Mouse (Mus musculus): Measurements from ENCODE around the gene Ppih. TPM values are rescaled to one million over a fixed set of nuclear protein-coding genes. Genes with fewer than 3 reads are reported as not detected.
"Not testable (repeated sequence)": the region's sequence is repeated elsewhere in the genome, so short reads cannot be mapped to it uniquely, and the experiment has no call there.

Ppih gene
- polyA plus RNA-seq, 1 experiment, result 11.2 TPM

DNA sequence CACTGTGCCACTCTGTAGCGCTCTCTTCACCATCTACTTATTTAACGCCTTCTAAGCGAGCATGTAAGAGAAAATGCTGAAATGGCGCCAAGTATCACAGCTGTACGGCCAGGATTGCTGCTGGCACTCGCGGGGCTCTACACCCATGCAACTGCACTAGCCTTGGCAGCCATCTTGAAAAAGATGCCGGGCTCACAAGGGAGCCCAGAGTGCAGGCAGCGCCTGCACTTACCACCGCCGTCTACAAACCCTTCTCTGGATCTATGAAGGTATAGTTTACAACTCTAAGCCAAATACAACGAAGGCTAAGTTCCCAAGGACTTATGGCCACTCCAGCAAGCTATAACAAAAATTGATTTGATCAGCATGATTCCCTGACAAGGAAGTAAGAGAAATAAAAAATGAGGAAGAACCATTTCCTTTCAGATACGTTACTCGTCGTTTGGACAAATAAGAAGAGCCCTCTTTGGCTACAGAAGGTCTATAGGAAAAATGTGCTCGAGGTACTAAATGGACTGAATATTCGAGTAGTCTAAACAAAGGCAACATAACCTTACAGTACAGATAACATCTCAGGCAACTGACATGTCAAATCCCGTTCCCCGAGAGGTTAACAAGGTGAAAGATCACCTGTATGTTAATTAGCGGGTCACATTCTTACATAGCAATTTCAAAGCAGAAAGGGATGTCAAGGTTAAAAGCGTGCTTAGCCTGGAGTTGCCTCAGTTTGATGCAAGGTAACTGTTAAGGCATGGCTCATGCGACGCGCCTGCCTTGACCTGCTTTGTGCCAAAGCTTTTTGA is 27.4 kb downstream of the Ppih start:
- under 1% methylated on average over 24 of the region's 24 CpGs for WGBS
- Histone ChIP-seq H3K4me3 (ENCODE audit: insufficient read depth, low read depth, low read length) (peak overlapping the region; percentile 89), H3K27me3 (replicated peaks; ENCODE audit: control insufficient read depth, insufficient read depth, low read length) (no peaks in the 10 kb centered on the region), H3K27ac (ENCODE audit: insufficient read depth, low read depth, low read length) (peak overlapping the region; percentile 43), H3K4me1 (ENCODE audit: control insufficient read depth, insufficient read depth, low read length) (peaks cover 12% of the 10 kb centered on the region; the same call in 1 of the 2 replicates), H3K36me3 (ENCODE audit: control insufficient read depth, insufficient read depth, low read length) (peaks cover 2% of the 10 kb centered on the region; the same call in 1 of the 2 replicates)
- TF ChIP-seq POLR2A (IDR thresholded peaks at IDR 0.05; ENCODE audit: low read depth, low read length) (no peak), CTCF (conservative IDR thresholded peaks at IDR 0.05; ENCODE audit: insufficient read depth, insufficient read length, low read depth, low read length) (no peak)
- DNase-seq, result peak; percentile 67

DNA sequence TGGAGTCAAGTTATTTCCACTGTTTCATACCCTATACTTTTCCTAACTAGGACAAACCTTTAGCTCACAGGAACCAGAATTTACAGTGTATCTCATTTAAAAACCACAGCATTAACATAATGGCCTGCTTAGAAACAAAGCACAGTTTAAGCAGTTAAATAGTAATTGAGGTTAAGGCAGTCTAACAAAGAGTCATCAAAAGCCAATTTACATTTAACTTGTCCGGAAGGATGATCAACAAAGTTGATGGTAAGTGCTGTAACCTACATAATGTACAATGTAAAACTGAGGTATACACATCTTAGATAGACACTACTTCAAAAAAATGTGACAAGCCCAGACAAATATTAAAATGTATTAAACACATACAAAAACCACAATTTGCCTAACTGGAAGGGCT is 28.4 kb downstream of the Ppih start:
- DNase-seq, result no peak
- Histone ChIP-seq H3K27ac (ENCODE audit: insufficient read depth, low read depth, low read length) (no peak overlapping the region), H3K36me3 (ENCODE audit: control insufficient read depth, insufficient read depth, low read length) (peaks cover 2% of the 10 kb centered on the region; the same call in 1 of the 2 replicates), H3K4me3 (ENCODE audit: insufficient read depth, low read depth, low read length) (no peak overlapping the region), H3K27me3 (replicated peaks; ENCODE audit: control insufficient read depth, insufficient read depth, low read length) (no peaks in the 10 kb centered on the region), H3K4me1 (ENCODE audit: control insufficient read depth, insufficient read depth, low read length) (peaks cover 18% of the 10 kb centered on the region; the same call in 1 of the 2 replicates)
- no peak for TF ChIP-seq CTCF (conservative IDR thresholded peaks at IDR 0.05; ENCODE audit: insufficient read depth, insufficient read length, low read depth, low read length)
- TF ChIP-seq POLR2A (IDR thresholded peaks at IDR 0.05; ENCODE audit: low read depth, low read length), result no peak
- 37% methylated on average over 1 of the region's 1 CpGs for WGBS

DNA sequence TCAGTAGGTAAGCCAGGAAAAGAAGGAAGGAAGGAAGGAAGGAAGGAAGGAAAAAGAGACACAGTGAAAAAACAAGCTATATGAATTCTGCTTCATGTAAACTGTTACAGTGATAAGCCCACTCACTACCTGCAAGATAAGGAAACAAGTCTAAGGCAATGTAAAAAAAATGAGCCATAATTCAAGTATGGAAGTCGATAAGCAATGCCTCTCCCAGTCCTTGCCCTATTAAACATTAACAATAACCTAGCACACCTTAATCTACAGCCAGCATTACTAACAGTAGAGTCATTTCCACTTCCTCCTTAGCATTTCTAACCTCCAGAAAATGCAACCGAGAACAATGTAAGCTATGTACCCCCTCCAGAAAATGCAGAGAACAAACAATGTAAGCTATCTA is 35.0 kb downstream of the Ppih start:
- H3K4me3 ChIP-seq (ENCODE audit: insufficient read depth, low read depth, low read length), result no peak overlapping the region
- TF ChIP-seq CTCF (conservative IDR thresholded peaks at IDR 0.05; ENCODE audit: insufficient read depth, insufficient read length, low read depth, low read length), result no peak
- no peak for TF ChIP-seq POLR2A (IDR thresholded peaks at IDR 0.05; ENCODE audit: low read depth, low read length)
- peak overlapping the region; percentile 31; the same call in 1 of the 2 replicates for H3K27ac ChIP-seq (ENCODE audit: insufficient read depth, low read depth, low read length)
- no peak for DNase-seq
- WGBS, result 17% methylated on average over 2 of the region's 2 CpGs
- peaks cover 9% of the 10 kb centered on the region for H3K36me3 ChIP-seq (ENCODE audit: control insufficient read depth, insufficient read depth, low read length)
- no peaks in the 10 kb centered on the region for H3K27me3 ChIP-seq (replicated peaks; ENCODE audit: control insufficient read depth, insufficient read depth, low read length)
- H3K4me1 ChIP-seq (ENCODE audit: control insufficient read depth, insufficient read depth, low read length), result peaks cover 12% of the 10 kb centered on the region

- peaks cover 12% of the 10 kb centered on the region for H3K4me1 ChIP-seq (ENCODE audit: control insufficient read depth, insufficient read depth, low read length)
- DNase-seq, result no peak
- 0 out of 2 replicates have a peak overlapping the region, but pooled peaks have one; percentile 31 for H3K27ac ChIP-seq (ENCODE audit: insufficient read depth, low read depth, low read length)
- 50% methylated on average over 1 of the region's 1 CpGs for WGBS
- TF ChIP-seq POLR2A (IDR thresholded peaks at IDR 0.05; ENCODE audit: low read depth, low read length), result no peak
- no peak for TF ChIP-seq CTCF (conservative IDR thresholded peaks at IDR 0.05; ENCODE audit: insufficient read depth, insufficient read length, low read depth, low read length)
- H3K36me3 ChIP-seq (ENCODE audit: control insufficient read depth, insufficient read depth, low read length), result peaks cover 9% of the 10 kb centered on the region
- H3K4me3 ChIP-seq (ENCODE audit: insufficient read depth, low read depth, low read length), result no peak overlapping the region
- H3K27me3 ChIP-seq (replicated peaks; ENCODE audit: control insufficient read depth, insufficient read depth, low read length), result no peaks in the 10 kb centered on the region
These were observed 35.5 kb downstream of the Ppih start for GRCm38 (mm10) chr4:119284861-119285260.

DNA sequence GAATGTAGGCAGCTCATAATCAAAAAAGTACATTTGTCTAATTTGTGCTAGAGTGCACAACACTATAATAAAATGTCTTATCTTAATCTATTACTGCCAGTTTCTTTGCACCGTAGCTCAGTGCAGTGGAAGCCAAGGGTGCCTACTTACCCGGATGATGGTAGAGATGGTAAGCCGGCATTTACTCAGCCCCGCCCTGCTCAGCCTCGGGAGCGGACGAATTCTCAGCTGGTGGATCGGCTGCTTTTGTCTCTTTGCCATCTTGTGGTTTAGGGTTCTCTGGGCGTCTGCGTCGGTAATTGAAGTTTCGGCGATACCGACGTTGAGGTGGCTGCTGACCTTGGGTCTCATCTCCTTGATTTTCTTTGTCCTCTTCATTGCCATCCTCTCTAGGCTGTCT is 41.6 kb downstream of the Ppih start:
- H3K27me3 ChIP-seq (replicated peaks; ENCODE audit: control insufficient read depth, insufficient read depth, low read length); DNase-seq; H3K27ac ChIP-seq (ENCODE audit: insufficient read depth, low read depth, low read length); H3K4me1 ChIP-seq (ENCODE audit: control insufficient read depth, insufficient read depth, low read length); H3K4me3 ChIP-seq (ENCODE audit: insufficient read depth, low read depth, low read length): not testable (repeated sequence)
- 87% methylated on average over 15 of the region's 15 CpGs for WGBS
- H3K36me3 ChIP-seq (ENCODE audit: control insufficient read depth, insufficient read depth, low read length), result peaks cover 15% of the 10 kb centered on the region

DNA sequence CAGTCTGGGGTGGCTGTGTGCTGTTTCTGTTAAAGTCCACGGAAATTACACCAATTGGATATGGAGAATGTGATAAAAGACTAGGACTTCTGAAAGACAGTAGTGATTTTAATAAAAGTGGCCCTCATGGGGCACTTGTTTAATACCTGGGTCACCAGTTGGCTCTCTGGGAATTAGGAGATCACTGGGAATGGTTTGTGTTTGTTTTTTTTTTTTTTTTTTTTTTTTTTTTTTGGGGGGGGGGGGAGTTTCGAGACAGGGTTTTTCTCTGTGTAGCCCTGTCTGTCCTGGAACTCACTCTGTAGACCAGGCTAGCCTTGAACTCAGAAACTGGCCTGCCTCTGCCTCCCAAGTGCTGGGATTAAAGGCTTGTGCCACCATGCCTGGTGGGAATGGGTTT is 44.6 kb downstream of the Ppih start:
- no peaks in the 10 kb centered on the region for H3K4me1 ChIP-seq (ENCODE audit: control insufficient read depth, insufficient read depth, low read length)
- H3K4me3 ChIP-seq (ENCODE audit: insufficient read depth, low read depth, low read length), result no peak overlapping the region
- DNase-seq, result no peak
- peaks cover 13% of the 10 kb centered on the region for H3K36me3 ChIP-seq (ENCODE audit: control insufficient read depth, insufficient read depth, low read length)
- WGBS, result 81% methylated on average over 2 of the region's 2 CpGs
- H3K27ac ChIP-seq (ENCODE audit: insufficient read depth, low read depth, low read length), result peak overlapping the region; percentile 67
- TF ChIP-seq CTCF (conservative IDR thresholded peaks at IDR 0.05; ENCODE audit: insufficient read depth, insufficient read length, low read depth, low read length) (no peak), POLR2A (IDR thresholded peaks at IDR 0.05; ENCODE audit: low read depth, low read length) (no peak)
- no peaks in the 10 kb centered on the region for H3K27me3 ChIP-seq (replicated peaks; ENCODE audit: control insufficient read depth, insufficient read depth, low read length)

DNA sequence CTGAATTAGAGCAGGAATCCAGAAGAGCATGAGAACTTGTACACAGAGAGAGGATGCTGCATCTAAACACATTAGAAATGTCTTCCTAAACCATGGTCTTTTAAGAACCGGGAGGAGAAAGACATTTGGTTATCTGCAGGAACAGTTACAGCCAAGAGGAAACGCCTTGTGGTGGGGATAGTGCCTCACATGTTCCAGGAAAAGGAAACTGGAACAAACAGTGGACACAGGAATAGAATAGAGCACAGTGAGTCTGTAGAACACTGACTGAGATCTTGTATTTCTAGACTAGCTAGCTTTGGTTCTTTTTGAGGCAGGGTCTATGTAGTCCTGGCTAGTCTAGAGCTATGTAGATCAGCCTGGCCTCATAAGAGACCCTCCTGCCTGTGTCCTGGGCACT is 45.1 kb downstream of the Ppih start:
- peak overlapping the region; percentile 67 for H3K27ac ChIP-seq (ENCODE audit: insufficient read depth, low read depth, low read length)
- WGBS, result 70% methylated on average over 2 of the region's 2 CpGs
- TF ChIP-seq CTCF (conservative IDR thresholded peaks at IDR 0.05; ENCODE audit: insufficient read depth, insufficient read length, low read depth, low read length) (no peak), POLR2A (IDR thresholded peaks at IDR 0.05; ENCODE audit: low read depth, low read length) (no peak)
- DNase-seq, result peak; percentile 56
- H3K4me3 ChIP-seq (ENCODE audit: insufficient read depth, low read depth, low read length), result no peak overlapping the region
- H3K4me1 ChIP-seq (ENCODE audit: control insufficient read depth, insufficient read depth, low read length), result no peaks in the 10 kb centered on the region
- H3K36me3 ChIP-seq (ENCODE audit: control insufficient read depth, insufficient read depth, low read length), result peaks cover 13% of the 10 kb centered on the region
- no peaks in the 10 kb centered on the region for H3K27me3 ChIP-seq (replicated peaks; ENCODE audit: control insufficient read depth, insufficient read depth, low read length)

All from kidney, adult 2 months (tissue).